Mouse (Mus musculus) megakaryocyte, embryonic 14.5 days (primary cell): ENCODE results near the gene Fam193b. TPM values are rescaled to one million over a fixed set of nuclear protein-coding genes. Genes with fewer than 3 reads are reported as not detected.
"Not testable (repeated sequence)": the region's sequence is repeated elsewhere in the genome, so short reads cannot be mapped to it uniquely, and the experiment has no call there.

Source experiments
- H3K27me3 ChIP-seq: replicated peaks from 2 replicates; pipeline ENCODE3; 2012; ENCODE audit warnings: inconsistent platforms
- H3K36me3 ChIP-seq: replicated peaks from 2 replicates; pipeline ENCODE3; 2012; ENCODE audit warnings: low read length, inconsistent platforms, mixed read lengths
- H3K4me1 ChIP-seq: 2 replicates; pipeline ENCODE4 v1.6.1; 2012; ENCODE audit warnings: inconsistent platforms
- H3K4me3 ChIP-seq: replicated peaks from 2 replicates; pipeline ENCODE3; 2012; ENCODE audit warnings: moderate library complexity, mild to moderate bottlenecking, inconsistent platforms
- H3K9me3 ChIP-seq: 2 replicates; pipeline ENCODE4 v1.6.1; 2012; ENCODE audit warnings: inconsistent platforms
- FLI1 ChIP-seq: IDR thresholded peaks from 2 replicates; pipeline ENCODE4 v1.6.1; 2012; ENCODE audit warnings: low read length, inconsistent platforms, mixed read lengths
- GATA1 ChIP-seq: IDR thresholded peaks from 3 replicates; pipeline ENCODE4 v1.6.1; 2012; ENCODE audit warnings: mixed read lengths, low read length, inconsistent platforms, borderline replicate concordance
- polyA plus RNA-seq: library from polyadenylated mRNA; stranded (reverse); fragments of >175 nt; gene quantifications from 2 replicates; pipeline ENCODE4 v1.2.3, GENCODE M21; 2012; ENCODE audit warnings: low replicate concordance; ENCODE audit not compliant: insufficient read depth

Fam193b gene
- polyA plus RNA-seq, 1 experiment = 64.4 TPM

DNA sequence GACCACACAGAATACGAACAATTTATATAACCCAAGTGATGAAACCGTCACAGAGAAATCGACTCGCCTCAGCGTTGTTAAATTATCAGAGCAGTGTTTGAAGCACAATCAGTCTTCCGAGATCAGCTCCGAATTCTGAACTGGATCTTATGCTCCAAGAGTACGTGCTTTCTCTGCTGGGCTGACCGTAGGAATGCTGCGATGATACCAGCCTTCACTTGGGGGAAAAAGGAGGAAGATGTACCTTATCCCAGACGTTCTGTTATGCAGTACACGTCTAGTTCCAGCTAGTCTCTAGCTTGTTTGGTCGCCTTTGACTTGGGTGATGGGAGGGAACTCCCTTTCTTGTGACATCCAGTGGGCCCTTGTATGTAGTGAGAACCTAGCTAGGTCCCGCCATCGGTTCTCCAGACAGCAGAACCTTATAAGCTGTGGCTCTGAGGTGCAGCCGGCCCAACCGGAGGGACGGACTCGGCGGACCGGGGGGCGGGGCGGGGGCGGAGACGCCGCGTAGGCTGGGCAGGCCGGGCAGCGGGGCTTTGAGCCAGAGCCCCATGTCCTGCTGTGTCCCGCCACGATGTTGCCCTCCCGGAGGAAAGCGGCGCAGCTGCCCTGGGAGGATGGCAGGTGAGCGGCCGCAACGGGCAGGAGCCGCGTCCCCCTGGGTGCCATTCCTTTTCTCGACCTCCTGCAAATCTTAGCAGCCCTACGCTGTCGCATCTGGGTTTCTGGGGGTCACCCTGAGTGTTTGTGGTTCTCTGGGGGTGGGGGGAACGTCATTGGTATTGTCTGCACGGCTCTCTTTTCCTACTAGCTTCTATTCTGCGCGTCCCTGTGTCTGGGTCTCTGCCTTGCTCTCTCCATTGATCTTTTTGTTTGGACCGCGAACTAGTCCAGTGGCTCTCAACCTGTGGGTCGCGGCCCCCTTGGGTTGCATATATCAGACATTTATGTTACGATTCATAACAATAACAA, 28.9 kb upstream of the Fam193b start, which contains the start of gene B4galt7:
TSS of gene B4galt7 (plus strand) at position 331 of the 975 bp plus-strand sequence.
- Histone ChIP-seq H3K36me3 (peaks cover 63% of the 10 kb centered on the region), H3K4me1 (peaks cover 62% of the 10 kb centered on the region), H3K9me3 (no peaks in the 10 kb centered on the region), H3K4me3 (peak within 1 kb of the TSS; percentile 99), H3K27me3 (no peaks in the 10 kb centered on the region)
- no peak for TF ChIP-seq FLI1
- no peak for TF ChIP-seq GATA1

GRCm38 (mm10) chr13:55596802-55597201, 25.9 kb upstream of the Fam193b start:
- no peak for TF ChIP-seq GATA1
- TF ChIP-seq FLI1 = no peak
- H3K9me3 ChIP-seq = no peaks in the 10 kb centered on the region
- no peaks in the 10 kb centered on the region for H3K27me3 ChIP-seq
- H3K4me1 ChIP-seq = peaks cover 60% of the 10 kb centered on the region
- H3K4me3 ChIP-seq = no peak overlapping the region
- H3K36me3 ChIP-seq = peaks cover 42% of the 10 kb centered on the region

- TF ChIP-seq FLI1 (no peak), GATA1 (no peak)
- no peaks in the 10 kb centered on the region for H3K9me3 ChIP-seq
- H3K4me3 ChIP-seq = no peak overlapping the region
- H3K36me3 ChIP-seq = peaks cover 42% of the 10 kb centered on the region
- H3K4me1 ChIP-seq = peaks cover 59% of the 10 kb centered on the region
- no peaks in the 10 kb centered on the region for H3K27me3 ChIP-seq
These were observed 24.5 kb upstream of the Fam193b start for GRCm38 (mm10) chr13:55595375-55595774.

DNA sequence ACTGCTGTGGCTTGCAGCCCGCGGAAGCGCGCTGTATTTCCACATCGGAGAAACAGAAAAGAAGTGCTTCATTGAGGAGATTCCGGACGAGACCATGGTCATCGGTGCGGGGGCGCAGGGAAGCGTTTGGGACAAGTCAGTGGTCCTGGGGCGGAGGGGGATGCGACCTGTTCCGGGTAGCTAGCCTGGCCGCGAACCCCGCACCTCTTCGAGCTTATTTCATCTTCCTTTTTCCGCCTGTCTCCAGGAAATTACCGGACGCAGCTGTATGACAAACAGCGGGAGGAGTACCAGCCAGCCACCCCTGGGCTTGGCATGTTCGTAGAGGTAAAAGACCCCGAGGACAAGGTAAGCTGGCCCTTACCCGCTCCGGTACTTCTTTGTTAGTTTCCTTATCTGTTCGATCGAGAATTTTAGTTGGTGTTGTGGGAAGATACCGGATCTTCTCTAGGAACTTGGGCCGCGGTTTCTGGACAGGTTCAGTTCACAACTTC, 22.4 kb upstream of the Fam193b start:
- Histone ChIP-seq H3K4me1 (peaks cover 48% of the 10 kb centered on the region), H3K36me3 (peaks cover 40% of the 10 kb centered on the region), H3K9me3 (no peaks in the 10 kb centered on the region), H3K27me3 (no peaks in the 10 kb centered on the region), H3K4me3 (peak overlapping the region; percentile 97)
- TF ChIP-seq FLI1 = no peak
- TF ChIP-seq GATA1 = no peak

- Histone ChIP-seq H3K4me1 (peaks cover 48% of the 10 kb centered on the region), H3K27me3 (no peaks in the 10 kb centered on the region), H3K36me3 (peaks cover 34% of the 10 kb centered on the region), H3K4me3 (peak overlapping the region; percentile 97), H3K9me3 (no peaks in the 10 kb centered on the region)
- no peak for TF ChIP-seq GATA1
- TF ChIP-seq FLI1 = no peak
These were observed 21.8 kb upstream of the Fam193b start for GRCm38 (mm10) chr13:55592512-55593253.

DNA sequence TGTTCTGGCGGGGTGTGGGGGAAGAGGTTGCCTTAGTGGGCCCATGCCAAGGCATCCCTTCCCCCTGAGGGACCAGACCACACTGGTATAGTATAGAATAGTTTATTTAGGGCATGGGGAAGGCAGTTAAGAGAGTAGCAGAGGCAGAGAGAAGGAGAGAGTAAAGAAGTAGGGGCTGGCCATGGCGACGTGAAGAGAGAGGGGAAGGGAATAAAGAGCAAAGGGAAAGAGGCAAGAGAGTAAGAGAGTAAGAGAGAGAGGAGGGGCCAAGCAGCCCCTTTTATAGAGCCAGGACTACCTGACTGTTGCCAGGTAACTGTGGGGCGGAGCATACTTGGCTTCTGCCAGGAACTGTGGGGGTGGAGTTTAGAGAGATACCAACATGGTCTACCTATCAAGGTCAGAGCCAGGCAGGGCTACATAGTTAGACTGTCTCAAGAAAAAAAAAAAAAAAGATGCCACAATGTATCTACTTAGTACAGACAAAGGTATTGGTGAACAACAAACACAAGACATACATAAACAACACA, 21.1 kb upstream of the Fam193b start:
- Histone ChIP-seq H3K27me3 (no peaks in the 10 kb centered on the region), H3K36me3 (peaks cover 29% of the 10 kb centered on the region), H3K9me3 (no peaks in the 10 kb centered on the region)

GRCm38 (mm10) chr13:55578086-55578485, 7.2 kb upstream of the Fam193b start:
- Histone ChIP-seq H3K36me3 (peaks cover 5% of the 10 kb centered on the region), H3K4me1 (peaks cover 31% of the 10 kb centered on the region), H3K27me3 (no peaks in the 10 kb centered on the region), H3K4me3 (no peak overlapping the region), H3K9me3 (peaks cover 7% of the 10 kb centered on the region; the same call in 1 of the 2 replicates)
- TF ChIP-seq GATA1 (no peak), FLI1 (no peak)

More for the DNA sequence above, 21.1 kb upstream of the Fam193b start:
- Histone ChIP-seq H3K4me3 (peak overlapping the region; percentile 14), H3K4me1 (peaks cover 48% of the 10 kb centered on the region)
- TF ChIP-seq GATA1 (no peak), FLI1 (no peak)

GRCm38 (mm10) chr13:55576872-55577271, 6.0 kb upstream of the Fam193b start:
- H3K9me3 ChIP-seq, H3K36me3 ChIP-seq, H3K27me3 ChIP-seq, H3K4me3 ChIP-seq: not testable (repeated sequence)
- H3K4me1 ChIP-seq = peaks cover 31% of the 10 kb centered on the region

GRCm38 (mm10) chr13:55575932-55576331, 5.0 kb upstream of the Fam193b start:
- Histone ChIP-seq H3K27me3 (no peaks in the 10 kb centered on the region), H3K4me1 (peaks cover 33% of the 10 kb centered on the region), H3K4me3 (no peak overlapping the region), H3K36me3 (peaks cover 8% of the 10 kb centered on the region), H3K9me3 (peaks cover 7% of the 10 kb centered on the region; the same call in 1 of the 2 replicates)
- TF ChIP-seq GATA1 (no peak), FLI1 (no peak)

GRCm38 (mm10) chr13:55574321-55574720, 3.4 kb upstream of the Fam193b start:
- Histone ChIP-seq H3K4me1 (peaks cover 43% of the 10 kb centered on the region), H3K36me3 (peaks cover 12% of the 10 kb centered on the region), H3K9me3 (peaks cover 7% of the 10 kb centered on the region; the same call in 1 of the 2 replicates), H3K4me3 (no peak overlapping the region), H3K27me3 (no peaks in the 10 kb centered on the region)
- TF ChIP-seq FLI1 = no peak
- TF ChIP-seq GATA1 = no peak
